Mouse (Mus musculus): ENCODE results near the gene Rbp1. TPM values are rescaled to one million over a fixed set of nuclear protein-coding genes. Genes with fewer than 3 reads are reported as not detected.

Gene Rbp1
- polyA plus RNA-seq (2015; fragmentation: Nextera tagmentation; extraction: Ambion mirVana) = 54.1 and 61.1 TPM in 2 replicates

DNA sequence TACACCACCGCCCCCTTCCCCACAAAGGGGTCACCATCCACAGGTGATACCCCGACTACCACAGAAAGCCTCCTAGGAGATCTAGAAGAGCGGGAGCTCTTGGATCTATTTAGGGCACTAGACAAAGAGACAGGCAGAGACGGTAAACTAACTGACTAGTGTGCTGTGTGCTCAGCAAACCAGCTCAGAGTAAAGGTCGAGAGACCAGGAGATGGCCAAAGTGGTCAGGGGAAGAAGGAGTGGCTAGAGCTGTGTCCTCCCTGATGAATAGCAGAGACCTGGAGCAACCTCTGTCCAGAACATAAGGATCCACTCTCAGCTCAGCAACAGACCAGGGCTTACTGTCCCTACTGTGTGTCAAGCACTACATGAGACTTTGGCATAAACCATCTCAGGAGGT lies at the start of gene Rbp1:
Gene Rbp1, plus strand, starts transcription at position 306 of the 400 bp plus-strand sequence.
- Histone ChIP-seq H3K4me1 (peaks cover 37% of the 10 kb centered on the region), H3K9ac (no peak within 1 kb of the TSS), H3K4me2 (no peak within 1 kb of the TSS; the same call in 1 of the 2 replicates)

DNA sequence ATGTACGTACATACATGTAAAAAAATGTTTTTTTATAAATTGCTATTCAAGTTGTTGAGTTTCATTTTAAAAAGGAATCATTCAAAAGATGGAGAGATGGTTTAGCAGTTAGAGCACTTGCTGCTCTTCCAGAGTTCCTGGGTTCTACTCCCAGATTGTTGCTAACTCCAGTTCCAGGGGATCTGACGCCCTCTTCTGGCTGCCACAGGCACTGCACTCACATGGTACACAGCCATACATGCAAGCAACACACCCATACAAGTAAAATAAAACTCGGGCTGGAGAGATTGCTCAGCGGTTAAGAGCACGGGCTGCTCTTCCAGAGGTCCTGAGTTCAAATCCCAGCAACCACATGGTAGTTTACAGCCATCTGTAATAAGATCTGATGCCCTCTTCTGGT lies 49.4 kb upstream of the Rbp1 start:
- no peak for ATAC-seq (ENCODE audit: insufficient number of reproducible peaks, insufficient read depth, low FRiP score, low TSS enrichment, low read depth)
- 91% methylated on average over 5 of the region's 5 CpGs for WGBS

More for the DNA sequence above, at the start of gene Rbp1:
- 83% methylated on average over 5 of the region's 5 CpGs for WGBS
- Histone ChIP-seq H3K9me3 (no peaks in the 10 kb centered on the region), H3K4me3 (no peak within 1 kb of the TSS), H3K27me3 (no peaks in the 10 kb centered on the region), H3K36me3 (no peaks in the 10 kb centered on the region), H3K27ac (no peak within 1 kb of the TSS)
- ATAC-seq (ENCODE audit: insufficient number of reproducible peaks, insufficient read depth, low FRiP score, low TSS enrichment, low read depth) = no peak

DNA sequence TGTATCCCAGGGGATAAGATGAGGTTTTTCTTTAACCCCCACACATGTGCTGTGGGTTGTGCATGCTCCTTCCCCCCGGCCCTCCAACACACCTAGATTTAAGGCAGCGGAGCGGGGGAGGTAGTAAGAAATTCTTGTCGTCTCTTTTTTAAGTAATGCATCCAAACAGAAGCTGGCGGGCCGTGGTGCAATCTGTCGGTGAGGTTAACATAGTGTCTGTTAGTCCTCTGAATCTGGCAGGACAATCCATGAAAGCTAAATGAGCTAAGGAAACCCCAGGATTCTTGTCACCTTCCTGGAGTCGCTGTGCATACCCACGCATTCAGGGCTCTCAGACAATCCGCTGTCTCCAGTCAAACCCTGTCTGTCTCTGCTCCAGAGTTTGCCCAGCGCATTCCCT lies 47.9 kb upstream of the Rbp1 start:
- Histone ChIP-seq H3K27me3 (no peaks in the 10 kb centered on the region), H3K9me3 (no peaks in the 10 kb centered on the region), H3K4me2 (no peak overlapping the region), H3K4me1 (peaks cover 14% of the 10 kb centered on the region), H3K27ac (no peak overlapping the region), H3K36me3 (no peaks in the 10 kb centered on the region), H3K9ac (no peak overlapping the region), H3K4me3 (no peak overlapping the region)
- 76% methylated on average over 11 of the region's 11 CpGs for WGBS
- no peak for ATAC-seq (ENCODE audit: insufficient number of reproducible peaks, insufficient read depth, low FRiP score, low TSS enrichment, low read depth)

More for the DNA sequence above, 49.4 kb upstream of the Rbp1 start:
- H3K9ac ChIP-seq = no peak overlapping the region
- no peaks in the 10 kb centered on the region for H3K9me3 ChIP-seq
- H3K4me2 ChIP-seq = no peak overlapping the region
- H3K36me3 ChIP-seq = no peaks in the 10 kb centered on the region
- H3K27ac ChIP-seq = no peak overlapping the region
- no peak overlapping the region for H3K4me3 ChIP-seq
- peaks cover 10% of the 10 kb centered on the region for H3K4me1 ChIP-seq
- H3K27me3 ChIP-seq = no peaks in the 10 kb centered on the region

DNA sequence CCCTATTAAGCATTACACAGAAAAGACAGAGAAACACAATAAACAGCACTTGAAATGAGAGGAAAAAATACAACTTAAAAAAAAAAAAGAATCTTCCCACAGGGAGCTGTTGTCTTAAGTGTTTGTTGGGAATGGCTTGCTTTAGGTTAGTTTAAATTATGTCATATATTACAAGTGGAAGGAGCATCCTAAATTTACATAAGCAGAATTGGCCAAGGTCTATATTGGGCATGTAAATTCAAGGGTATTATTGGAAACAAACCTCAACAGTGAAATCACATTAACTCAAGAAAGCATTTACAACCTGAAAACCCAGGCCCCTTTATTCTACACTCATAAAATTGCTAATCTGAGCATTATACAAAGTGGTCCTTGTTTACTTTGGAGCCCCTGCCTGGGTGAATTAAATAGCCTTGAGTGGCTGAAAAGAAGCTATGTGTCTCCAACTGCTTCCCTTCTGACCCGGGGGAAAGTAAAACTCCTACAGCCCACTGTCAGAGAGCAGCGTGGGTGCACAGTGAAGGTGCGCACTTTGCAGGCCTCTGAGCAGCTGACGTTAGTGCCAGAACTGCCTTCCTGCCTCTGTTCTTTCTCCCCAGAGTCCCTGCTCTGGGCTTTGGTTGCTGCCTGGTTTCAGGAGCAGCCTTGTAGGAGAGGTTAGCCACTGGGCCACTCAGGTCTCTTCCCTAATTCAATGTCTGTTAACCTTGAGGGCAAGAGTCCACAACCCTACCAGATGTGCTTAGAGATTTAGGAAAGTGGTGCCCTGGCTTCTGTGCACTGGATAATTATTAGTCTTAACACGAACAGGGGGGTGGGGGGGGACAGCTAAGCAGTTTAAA lies 47.2 kb upstream of the Rbp1 start:
- no peak overlapping the region for H3K4me2 ChIP-seq
- H3K4me1 ChIP-seq = peaks cover 14% of the 10 kb centered on the region
- no peak overlapping the region for H3K27ac ChIP-seq
- no peak overlapping the region for H3K9ac ChIP-seq
- 28% methylated on average over 5 of the region's 5 CpGs for WGBS
- H3K9me3 ChIP-seq = no peaks in the 10 kb centered on the region
- no peak overlapping the region for H3K4me3 ChIP-seq
- no peak for ATAC-seq (ENCODE audit: insufficient number of reproducible peaks, insufficient read depth, low FRiP score, low TSS enrichment, low read depth)
- H3K27me3 ChIP-seq = no peaks in the 10 kb centered on the region
- H3K36me3 ChIP-seq = no peaks in the 10 kb centered on the region

DNA sequence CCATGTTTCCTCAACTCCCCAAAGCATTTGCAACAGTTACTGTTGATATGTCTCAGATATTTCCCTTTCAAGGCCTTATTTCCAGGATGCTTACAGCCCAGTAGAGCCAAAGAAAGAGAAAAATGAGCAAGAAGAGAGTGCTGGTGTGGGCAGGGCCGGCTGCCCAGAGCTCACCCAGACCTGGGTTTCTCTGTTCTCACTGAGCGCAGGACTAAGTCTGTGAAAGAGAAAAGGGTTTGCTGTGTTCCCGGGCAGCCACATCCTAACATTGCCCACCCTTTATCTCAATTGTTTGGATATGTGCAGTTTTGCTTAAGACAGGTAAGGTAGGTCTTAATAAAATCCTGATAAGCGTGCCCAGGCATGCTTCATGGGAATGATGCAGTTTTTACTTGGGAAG lies 43.0 kb upstream of the Rbp1 start:
- Histone ChIP-seq H3K9me3 (no peaks in the 10 kb centered on the region), H3K36me3 (no peaks in the 10 kb centered on the region), H3K27me3 (no peaks in the 10 kb centered on the region), H3K4me2 (no peak overlapping the region), H3K27ac (0 out of 2 replicates have a peak overlapping the region, but pooled peaks have one; percentile 44), H3K4me3 (no peak overlapping the region), H3K4me1 (peaks cover 12% of the 10 kb centered on the region), H3K9ac (no peak overlapping the region)
- no peak for ATAC-seq (ENCODE audit: insufficient number of reproducible peaks, insufficient read depth, low FRiP score, low TSS enrichment, low read depth)
- 75% methylated on average over 4 of the region's 4 CpGs for WGBS

DNA sequence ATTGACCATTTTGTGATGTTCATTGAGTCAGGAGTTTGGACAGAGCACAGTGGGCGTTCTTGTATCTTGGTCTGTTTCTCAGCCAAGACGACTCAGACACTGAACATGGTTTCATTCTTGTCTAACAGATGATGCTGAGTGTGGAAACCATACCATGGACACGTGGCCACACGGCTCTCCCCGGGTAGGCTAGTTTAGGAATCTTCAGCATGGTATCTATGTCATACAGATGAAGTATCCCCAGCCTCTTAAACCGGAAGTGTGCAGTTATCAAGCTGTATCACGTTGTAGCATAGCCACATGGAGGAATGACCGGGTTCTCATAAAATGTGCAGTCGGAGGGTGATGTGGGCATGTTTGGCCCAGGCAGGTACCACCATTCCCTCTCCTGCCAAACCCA lies 42.2 kb upstream of the Rbp1 start:
- Histone ChIP-seq H3K4me2 (no peak overlapping the region), H3K4me3 (no peak overlapping the region), H3K27ac (no peak overlapping the region), H3K4me1 (peaks cover 9% of the 10 kb centered on the region), H3K27me3 (no peaks in the 10 kb centered on the region), H3K36me3 (no peaks in the 10 kb centered on the region), H3K9ac (no peak overlapping the region), H3K9me3 (no peaks in the 10 kb centered on the region)
- 92% methylated on average over 9 of the region's 9 CpGs for WGBS
- no peak for ATAC-seq (ENCODE audit: insufficient number of reproducible peaks, insufficient read depth, low FRiP score, low TSS enrichment, low read depth)

DNA sequence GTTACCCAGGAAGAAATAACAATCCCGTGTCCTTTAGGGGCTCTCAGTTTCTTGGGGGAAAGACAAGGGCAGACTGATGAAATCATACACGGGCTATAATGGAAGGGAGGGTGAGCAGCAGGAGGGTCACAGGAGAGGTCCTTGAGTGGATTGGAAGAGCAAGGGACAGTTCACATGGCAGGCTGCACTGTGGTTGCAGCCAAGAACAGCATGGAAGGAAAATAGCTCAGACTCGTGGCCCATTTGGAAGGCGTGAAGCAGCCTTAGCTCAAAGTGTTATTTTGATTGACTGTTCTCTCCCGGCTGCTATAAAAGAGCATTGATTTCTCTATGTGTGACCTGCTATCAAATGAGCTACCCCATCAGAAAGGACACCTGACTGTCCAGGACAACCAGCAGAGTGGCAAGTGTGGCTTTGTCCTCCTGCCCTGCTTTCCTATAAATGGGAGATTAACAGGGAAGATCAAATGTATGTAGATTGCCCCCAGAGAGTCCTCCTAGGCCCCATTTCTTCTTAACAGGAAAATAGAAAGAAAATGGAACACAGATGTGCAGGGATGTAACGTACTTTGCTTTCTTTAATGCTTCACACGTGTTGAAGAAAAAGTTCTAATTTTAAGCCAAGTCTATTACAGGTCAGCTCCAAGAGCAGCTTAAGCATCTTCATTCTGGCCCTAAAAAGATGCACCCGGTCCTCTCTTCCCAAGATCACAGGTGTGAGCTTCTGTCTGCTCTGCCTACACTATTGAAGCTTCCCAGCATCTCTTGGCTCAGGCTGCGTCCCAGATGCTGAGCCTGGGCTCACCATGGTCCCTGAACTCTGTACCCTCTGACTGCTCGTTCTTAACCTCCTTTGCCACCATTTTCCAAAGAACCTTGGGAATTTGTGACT lies 34.8 kb upstream of the Rbp1 start:
- Histone ChIP-seq H3K4me2 (no peak overlapping the region), H3K36me3 (no peaks in the 10 kb centered on the region), H3K27ac (peak overlapping the region; percentile 44), H3K4me1 (peaks cover 17% of the 10 kb centered on the region), H3K9ac (no peak overlapping the region), H3K4me3 (no peak overlapping the region), H3K9me3 (no peaks in the 10 kb centered on the region), H3K27me3 (no peaks in the 10 kb centered on the region)
- no peak for ATAC-seq (ENCODE audit: insufficient number of reproducible peaks, insufficient read depth, low FRiP score, low TSS enrichment, low read depth)
- 37% methylated on average over 10 of the region's 10 CpGs for WGBS

DNA sequence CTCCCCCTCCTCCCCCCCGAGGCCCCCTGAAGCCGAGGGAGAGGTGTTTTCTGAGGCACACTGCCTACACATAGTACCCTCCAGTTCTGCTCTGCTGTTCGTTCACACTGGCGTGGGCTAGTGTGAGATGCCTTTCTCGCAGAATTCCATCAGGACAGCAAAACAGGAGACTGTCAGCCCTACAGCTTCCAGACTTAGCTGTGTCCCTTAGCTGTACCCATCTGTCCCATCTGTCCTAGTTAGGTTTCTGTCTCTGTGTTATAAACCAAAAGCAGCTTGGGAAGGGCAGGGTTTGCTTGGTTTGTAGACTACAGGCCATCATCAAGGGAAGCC lies 34.2 kb upstream of the Rbp1 start:
- no peak overlapping the region for H3K9ac ChIP-seq
- 60% methylated on average over 5 of the region's 5 CpGs for WGBS
- no peak for ATAC-seq (ENCODE audit: insufficient number of reproducible peaks, insufficient read depth, low FRiP score, low TSS enrichment, low read depth)
- no peaks in the 10 kb centered on the region for H3K27me3 ChIP-seq
- H3K4me2 ChIP-seq = no peak overlapping the region
- H3K4me3 ChIP-seq = no peak overlapping the region
- H3K36me3 ChIP-seq = no peaks in the 10 kb centered on the region
- no peak overlapping the region for H3K27ac ChIP-seq
- H3K4me1 ChIP-seq = peaks cover 17% of the 10 kb centered on the region
- H3K9me3 ChIP-seq = no peaks in the 10 kb centered on the region

DNA sequence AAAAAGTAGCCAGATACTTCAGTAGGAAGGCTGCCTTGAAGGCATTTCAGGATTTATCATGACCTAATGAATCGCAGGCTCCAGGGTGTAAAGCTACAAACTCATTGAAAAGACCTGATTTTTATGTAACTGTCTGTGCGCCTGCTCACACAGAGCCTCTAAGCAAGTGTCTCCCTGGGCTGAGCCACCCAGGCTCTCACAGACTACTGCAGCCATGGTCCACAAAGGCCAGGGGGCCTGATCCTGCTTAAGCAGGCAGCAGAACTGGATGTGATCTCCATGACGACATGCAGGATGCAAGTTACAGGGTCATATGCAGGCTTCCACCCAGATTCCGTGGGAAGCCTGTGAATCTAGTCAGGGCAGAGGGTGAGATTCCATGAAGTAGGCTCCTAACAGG lies 29.3 kb upstream of the Rbp1 start:
- H3K36me3 ChIP-seq = no peaks in the 10 kb centered on the region
- no peak overlapping the region for H3K4me2 ChIP-seq
- H3K9me3 ChIP-seq = no peaks in the 10 kb centered on the region
- peaks cover 2% of the 10 kb centered on the region for H3K4me1 ChIP-seq
- H3K27me3 ChIP-seq = no peaks in the 10 kb centered on the region
- WGBS = 62% methylated on average over 4 of the region's 4 CpGs
- no peak for ATAC-seq (ENCODE audit: insufficient number of reproducible peaks, insufficient read depth, low FRiP score, low TSS enrichment, low read depth)
- H3K4me3 ChIP-seq = no peak overlapping the region
- H3K9ac ChIP-seq = no peak overlapping the region
- no peak overlapping the region for H3K27ac ChIP-seq

DNA sequence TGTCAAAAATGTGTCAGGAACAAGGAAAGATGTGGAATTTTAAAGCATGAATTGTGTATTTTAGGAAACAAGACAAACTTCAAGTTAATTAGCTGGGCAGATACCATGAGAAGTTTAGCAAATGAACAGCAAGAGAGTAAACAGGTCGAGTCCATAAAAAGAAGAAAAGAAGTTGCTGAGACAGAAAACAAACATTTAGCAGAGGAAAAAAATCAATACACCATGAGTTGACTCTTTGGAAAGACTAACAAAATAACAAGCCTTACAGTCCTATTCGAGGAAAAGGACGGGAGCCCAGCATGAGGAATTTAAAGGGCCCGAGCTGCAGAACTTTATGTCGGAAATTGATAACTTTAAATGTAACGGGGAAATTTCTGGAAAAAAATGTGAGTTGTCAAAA lies 25.6 kb upstream of the Rbp1 start:
- no peaks in the 10 kb centered on the region for H3K36me3 ChIP-seq
- H3K4me3 ChIP-seq = no peak overlapping the region
- H3K4me1 ChIP-seq = no peaks in the 10 kb centered on the region
- 78% methylated on average over 6 of the region's 6 CpGs for WGBS
- H3K27me3 ChIP-seq = no peaks in the 10 kb centered on the region
- H3K9ac ChIP-seq = no peak overlapping the region
- H3K9me3 ChIP-seq = no peaks in the 10 kb centered on the region
- no peak overlapping the region for H3K4me2 ChIP-seq
- no peak for ATAC-seq (ENCODE audit: insufficient number of reproducible peaks, insufficient read depth, low FRiP score, low TSS enrichment, low read depth)
- no peak overlapping the region for H3K27ac ChIP-seq

DNA sequence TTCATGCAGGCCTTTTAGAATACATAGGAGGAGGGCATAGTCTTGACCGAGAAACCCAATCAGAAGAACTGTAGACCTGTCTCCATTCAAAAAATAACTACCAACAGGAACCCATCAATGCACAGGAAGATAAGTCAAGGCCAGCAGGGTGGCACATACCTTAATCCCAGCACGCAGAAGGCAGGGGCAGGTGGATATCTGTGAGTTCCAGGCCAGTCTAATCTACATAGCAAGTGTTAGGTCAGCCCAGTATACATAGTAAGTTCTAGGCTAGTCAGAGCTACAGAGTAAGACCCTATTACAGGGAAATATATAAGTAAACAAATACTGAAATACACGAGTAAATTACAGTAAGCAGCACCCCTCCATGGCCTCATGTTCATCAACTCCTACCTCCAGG lies 24.9 kb upstream of the Rbp1 start:
- Histone ChIP-seq H3K36me3 (no peaks in the 10 kb centered on the region), H3K27ac (no peak overlapping the region)
- 85% methylated on average over 3 of the region's 3 CpGs for WGBS

More for the DNA sequence above, 24.9 kb upstream of the Rbp1 start:
- Histone ChIP-seq H3K4me1 (no peaks in the 10 kb centered on the region), H3K4me3 (no peak overlapping the region), H3K9ac (no peak overlapping the region), H3K27me3 (no peaks in the 10 kb centered on the region), H3K4me2 (no peak overlapping the region), H3K9me3 (no peaks in the 10 kb centered on the region)
- no peak for ATAC-seq (ENCODE audit: insufficient number of reproducible peaks, insufficient read depth, low FRiP score, low TSS enrichment, low read depth)

Data from embryonic facial prominence, embryonic 13.5 days (tissue).